Mouse (Mus musculus) E14TG2a.4 (cell line): ENCODE data around the gene Tcf25.

ENCODE experiments used
- CTCF ChIP-seq: conservative IDR thresholded peaks from 2 replicates; pipeline ENCODE4 v1.5.1; 2014; ENCODE audit warnings: low read length
- NANOG ChIP-seq: IDR thresholded peaks from 2 replicates; pipeline ENCODE4 v1.6.1; 2014; ENCODE audit warnings: borderline replicate concordance, low read length, mixed read lengths
- POU5F1 ChIP-seq: IDR thresholded peaks from 2 replicates; pipeline ENCODE4 v1.6.1; 2014; ENCODE audit warnings: low read length, borderline replicate concordance

- TF ChIP-seq CTCF: no peak
- TF ChIP-seq NANOG: no peak
- no peak for TF ChIP-seq POU5F1
These were observed 55.6 kb downstream of the Tcf25 start for GRCm38 (mm10) chr8:123428939-123429721.
